Mouse (Mus musculus) stomach, embryonic 14.5 days (tissue): Measurements from ENCODE around the gene Noto. TPM values are rescaled to one million over a fixed set of nuclear protein-coding genes. Genes with fewer than 3 reads are reported as not detected.

Experiments
- ATAC-seq: fragments of 200-750 bp; cut with Nextera tagmentation; 2 replicates; pipeline ENCODE4 v1.8.0; 2017; ENCODE audit warnings: low read depth, moderate TSS enrichment; ENCODE audit not compliant: insufficient number of reproducible peaks, insufficient read depth, low FRiP score
- H3K27ac ChIP-seq: fragments of 300-500 bp; sonication (generic); 2 replicates; pipeline ENCODE4 v1.5.1; 2014; ENCODE audit warnings: mild to moderate bottlenecking, low read length, moderate library complexity, mixed read lengths
- H3K27me3 ChIP-seq: fragments of 300-500 bp; sonication (generic); 2 replicates; pipeline ENCODE4 v1.6.1; 2014; ENCODE audit warnings: low read length, control low read depth, mixed read lengths; ENCODE audit not compliant: control insufficient read depth, insufficient read depth
- H3K36me3 ChIP-seq: fragments of 300-500 bp; sonication (generic); 2 replicates; pipeline ENCODE4 v1.6.1; 2014; ENCODE audit warnings: mild to moderate bottlenecking, control low read depth, low read length, moderate library complexity, mixed read lengths; ENCODE audit not compliant: control insufficient read depth, insufficient read depth
- H3K4me1 ChIP-seq: fragments of 300-500 bp; sonication (generic); 2 replicates; pipeline ENCODE4 v1.6.1; 2014; ENCODE audit warnings: low read length, control low read depth, mixed read lengths; ENCODE audit not compliant: control insufficient read depth, insufficient read depth
- H3K4me2 ChIP-seq: fragments of 300-500 bp; sonication (generic); replicated peaks from 2 replicates; pipeline ENCODE4 v1.6.1; 2014; ENCODE audit warnings: low read depth, low read length, control low read depth
- H3K4me3 ChIP-seq: fragments of 300-500 bp; sonication (generic); 2 replicates; pipeline ENCODE4 v1.5.1; 2014; ENCODE audit warnings: low read depth, low read length, control low read depth
- H3K9ac ChIP-seq: fragments of 300-500 bp; sonication (generic); replicated peaks from 2 replicates; pipeline ENCODE4 v1.6.1; 2014; ENCODE audit warnings: low read depth, mild to moderate bottlenecking, control low read depth, low read length, moderate library complexity, mixed read lengths
- H3K9me3 ChIP-seq: fragments of 300-500 bp; sonication (generic); 2 replicates; pipeline ENCODE4 v1.6.1; 2016; ENCODE audit warnings: low read depth, low read length, control low read depth; ENCODE audit not compliant: control insufficient read depth
- WGBS: fragments of 180-500 bp; shearing (Covaris S2); extraction: QIAGEN DNeasy Blood & Tissue Kit; methylation state at CpG from one replicate; pipeline ENCODE4 v1.1.7; 2014; 5-methylcytosine and 5-hydroxymethylcytosine counted together
- polyA plus RNA-seq: library from polyadenylated mRNA; unstranded; fragments of >200 nt; fragmentation: Nextera tagmentation; extraction: Ambion mirVana; gene quantifications from 2 replicates; pipeline ENCODE4 v1.2.1, GENCODE M21; 2014

Gene Noto
- polyA plus RNA-seq, 1 experiment from 2014 or later = not detected

DNA sequence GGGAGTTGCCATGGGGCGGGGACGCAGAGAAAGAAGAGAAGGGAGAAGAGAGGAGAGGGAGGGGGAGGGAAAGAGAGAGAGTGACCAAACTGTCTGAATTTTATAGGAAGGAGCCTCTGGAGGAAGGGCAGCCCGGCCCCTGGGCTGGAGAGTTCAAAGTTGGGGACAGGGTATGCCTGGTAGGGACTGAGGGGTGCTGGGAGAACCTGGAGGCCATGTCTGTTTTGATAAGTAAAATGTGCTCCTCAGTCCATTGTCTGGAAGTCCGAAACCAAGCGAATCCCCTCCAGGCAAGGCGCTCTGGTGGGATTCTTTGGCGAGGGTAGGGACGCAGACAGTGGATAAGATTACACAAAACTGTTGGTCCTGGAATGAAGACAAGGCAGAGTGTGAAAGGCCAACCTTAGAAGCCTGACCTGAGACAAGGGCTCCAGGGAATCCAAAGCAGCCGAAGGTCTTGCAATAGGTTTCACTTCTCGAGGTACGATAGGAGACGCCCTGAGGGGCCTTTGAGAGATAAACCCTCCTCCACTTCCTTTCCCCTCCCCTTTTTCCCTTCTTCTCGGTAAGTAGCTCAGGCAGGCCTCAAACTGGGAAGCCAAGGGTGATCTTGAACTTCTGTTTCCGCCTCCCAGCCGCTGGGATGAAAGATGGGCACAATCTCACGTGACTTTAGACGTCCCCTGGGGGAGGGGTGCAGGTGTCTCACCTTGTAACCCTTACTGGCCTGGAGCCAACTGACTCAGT is 42.6 kb upstream of the Noto start:
- H3K27me3 ChIP-seq = no peaks in the 10 kb centered on the region
- no peak overlapping the region for H3K27ac ChIP-seq
- WGBS = 26% methylated on average over 17 of the region's 17 CpGs
- H3K4me1 ChIP-seq = 0 out of 2 replicates have a peak, but pooled peaks cover 3% of the 10 kb centered on the region
- peak; percentile 42; the same call in 1 of the 2 replicates for ATAC-seq
- H3K9me3 ChIP-seq = no peaks in the 10 kb centered on the region
- peak overlapping the region; percentile 23 for H3K4me2 ChIP-seq
- no peaks in the 10 kb centered on the region for H3K36me3 ChIP-seq
- H3K9ac ChIP-seq = no peak overlapping the region
- H3K4me3 ChIP-seq = no peak overlapping the region

DNA sequence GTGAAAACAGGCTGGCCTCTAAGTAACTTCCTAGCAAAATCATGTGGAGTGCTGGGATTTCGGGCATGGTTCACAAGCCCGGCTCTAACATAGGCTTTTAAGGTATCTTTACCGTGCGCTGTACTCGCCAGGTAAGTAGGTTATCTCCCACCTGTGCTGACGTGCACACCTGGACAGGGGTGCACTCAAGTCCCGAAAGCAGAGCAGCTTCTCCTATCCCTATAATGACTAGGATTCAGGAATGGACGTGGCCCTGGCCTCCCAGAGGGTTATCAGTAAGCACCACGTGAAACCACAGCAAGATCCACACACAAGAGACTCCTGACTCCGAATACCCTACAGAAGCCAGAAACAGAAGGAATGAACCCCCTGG is 42.1 kb upstream of the Noto start:
- no peaks in the 10 kb centered on the region for H3K9me3 ChIP-seq
- no peak overlapping the region for H3K27ac ChIP-seq
- H3K4me2 ChIP-seq = no peak overlapping the region
- no peak overlapping the region for H3K4me3 ChIP-seq
- H3K9ac ChIP-seq = no peak overlapping the region
- no peaks in the 10 kb centered on the region for H3K36me3 ChIP-seq
- no peak for ATAC-seq
- H3K4me1 ChIP-seq = 0 out of 2 replicates have a peak, but pooled peaks cover 3% of the 10 kb centered on the region
- H3K27me3 ChIP-seq = no peaks in the 10 kb centered on the region
- 78% methylated on average over 10 of the region's 10 CpGs for WGBS

DNA sequence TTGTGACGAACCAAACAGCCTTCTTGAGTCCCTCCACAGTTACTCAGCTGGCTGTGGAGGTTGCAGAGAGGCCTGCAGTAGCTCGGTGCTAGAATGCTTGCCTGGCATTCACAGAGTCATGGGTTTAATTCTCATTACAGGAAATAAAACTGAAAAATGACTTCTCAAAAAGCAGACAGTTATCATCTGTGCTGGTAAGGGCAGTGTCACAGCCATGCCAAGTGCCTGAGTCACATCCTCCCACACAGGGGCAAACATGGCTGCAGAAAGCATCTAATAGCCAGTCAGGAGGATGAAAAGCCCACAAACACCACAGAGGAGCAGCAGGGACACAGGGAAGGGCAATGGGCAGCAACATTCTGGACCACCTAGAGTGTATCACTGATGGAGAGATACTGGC is 40.9 kb upstream of the Noto start:
- Histone ChIP-seq H3K27me3 (no peaks in the 10 kb centered on the region), H3K9ac (no peak overlapping the region), H3K4me2 (no peak overlapping the region), H3K36me3 (no peaks in the 10 kb centered on the region), H3K9me3 (no peaks in the 10 kb centered on the region), H3K27ac (no peak overlapping the region), H3K4me1 (0 out of 2 replicates have a peak, but pooled peaks cover 3% of the 10 kb centered on the region), H3K4me3 (no peak overlapping the region)
- WGBS = 82% methylated on average over 2 of the region's 2 CpGs
- ATAC-seq = no peak

DNA sequence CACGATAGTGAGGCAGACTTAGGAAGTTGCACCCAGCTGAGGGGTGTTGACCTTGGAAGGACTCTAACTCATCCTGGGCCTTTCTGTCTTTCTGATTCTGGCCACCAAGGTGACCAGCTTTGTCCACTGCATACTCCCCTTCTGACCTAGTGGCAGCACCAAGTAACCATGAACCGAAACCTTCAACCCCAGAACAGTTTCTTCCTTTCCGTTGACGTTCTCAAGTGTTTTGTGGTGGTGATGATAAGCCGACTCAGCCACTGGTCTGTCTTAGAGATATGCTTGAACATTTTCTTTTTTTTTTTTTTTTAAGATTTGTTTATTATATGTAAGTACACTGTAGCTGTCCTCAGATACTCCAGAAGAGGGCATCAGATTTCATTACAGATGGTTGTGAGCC is 35.1 kb upstream of the Noto start:
- Histone ChIP-seq H3K9me3 (no peaks in the 10 kb centered on the region), H3K4me1 (no peaks in the 10 kb centered on the region), H3K4me2 (no peak overlapping the region), H3K4me3 (no peak overlapping the region), H3K27ac (no peak overlapping the region), H3K36me3 (no peaks in the 10 kb centered on the region), H3K9ac (no peak overlapping the region), H3K27me3 (no peaks in the 10 kb centered on the region)
- WGBS = 74% methylated on average over 5 of the region's 5 CpGs
- ATAC-seq = no peak

DNA sequence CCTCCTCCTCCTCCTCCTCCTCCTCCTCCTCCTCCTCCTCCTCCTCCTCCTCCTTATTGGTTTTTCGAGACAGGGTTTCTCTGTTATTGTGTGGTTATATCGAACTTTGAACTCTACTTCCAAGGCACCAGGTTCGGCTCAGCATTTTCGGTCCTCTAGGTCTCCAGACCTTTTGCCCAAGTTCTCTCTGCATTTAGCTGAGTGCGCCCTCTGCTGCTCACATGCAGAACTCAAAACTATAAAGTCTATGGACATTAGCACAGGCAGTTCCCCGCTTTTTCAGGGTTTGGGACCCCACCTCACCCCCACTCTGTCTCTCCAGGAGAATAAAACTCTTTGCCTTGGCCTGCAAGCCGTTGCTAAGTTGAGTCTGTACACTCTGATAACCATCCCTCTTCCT is 31.9 kb upstream of the Noto start:
- ATAC-seq = no peak
- H3K4me1 ChIP-seq = no peaks in the 10 kb centered on the region
- H3K4me3 ChIP-seq = no peak overlapping the region
- H3K27ac ChIP-seq = no peak overlapping the region
- H3K36me3 ChIP-seq = no peaks in the 10 kb centered on the region
- no peaks in the 10 kb centered on the region for H3K27me3 ChIP-seq
- no peaks in the 10 kb centered on the region for H3K9me3 ChIP-seq
- no peak overlapping the region for H3K4me2 ChIP-seq
- 18% methylated on average over 6 of the region's 7 CpGs for whole genome bisulfite sequencing
- H3K9ac ChIP-seq = no peak overlapping the region

DNA sequence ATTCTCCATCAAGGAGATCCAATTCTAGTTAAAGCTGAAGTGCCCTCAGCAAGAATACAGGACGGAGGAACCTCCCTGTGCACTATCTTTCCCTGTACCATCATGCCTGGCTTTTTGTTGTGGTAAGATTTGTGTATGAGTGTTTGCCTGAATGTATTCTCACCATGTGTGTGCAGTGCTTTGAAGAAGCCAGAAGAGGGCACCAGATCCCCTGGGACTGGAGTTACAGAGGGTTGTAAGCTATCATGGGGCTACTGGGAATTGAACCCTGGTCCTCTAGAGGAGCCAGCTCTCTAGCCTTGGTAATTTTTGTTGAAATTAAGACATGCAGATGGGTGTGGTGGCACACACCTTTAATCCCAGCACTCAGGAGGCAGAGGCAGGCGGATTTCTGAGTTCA is 28.3 kb upstream of the Noto start:
- no peaks in the 10 kb centered on the region for H3K4me1 ChIP-seq
- no peaks in the 10 kb centered on the region for H3K9me3 ChIP-seq
- no peak overlapping the region for H3K27ac ChIP-seq
- no peaks in the 10 kb centered on the region for H3K36me3 ChIP-seq
- H3K4me3 ChIP-seq = no peak overlapping the region
- H3K27me3 ChIP-seq = no peaks in the 10 kb centered on the region
- no peak for ATAC-seq
- no peak overlapping the region for H3K9ac ChIP-seq
- 79% methylated on average over 2 of the region's 2 CpGs for WGBS
- no peak overlapping the region for H3K4me2 ChIP-seq

DNA sequence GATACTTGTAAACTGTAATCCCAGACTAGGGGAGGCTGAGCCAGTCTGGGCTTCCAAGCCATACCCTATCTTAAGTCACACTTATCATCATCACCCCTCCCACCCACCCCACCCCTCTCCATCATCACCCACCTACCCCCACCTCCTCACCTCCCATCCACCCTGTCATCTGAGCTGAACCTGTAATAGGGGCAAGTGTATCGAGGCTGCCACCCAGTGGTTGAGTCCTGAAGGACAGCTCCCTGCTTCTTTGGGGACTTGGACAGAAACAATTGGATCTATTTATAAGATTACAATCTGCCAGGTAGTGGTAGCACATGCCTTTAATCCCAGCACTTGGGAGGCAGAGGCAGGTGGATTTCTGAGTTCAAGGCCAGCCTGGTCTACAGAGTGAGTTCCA is 26.5 kb upstream of the Noto start:
- H3K4me1 ChIP-seq = no peaks in the 10 kb centered on the region
- H3K4me3 ChIP-seq = no peak overlapping the region
- WGBS = 18% methylated on average over 1 of the region's 1 CpGs
- no peaks in the 10 kb centered on the region for H3K36me3 ChIP-seq
- H3K9ac ChIP-seq = no peak overlapping the region
- ATAC-seq = no peak
- no peak overlapping the region for H3K27ac ChIP-seq
- H3K27me3 ChIP-seq = no peaks in the 10 kb centered on the region
- H3K4me2 ChIP-seq = no peak overlapping the region
- H3K9me3 ChIP-seq = no peaks in the 10 kb centered on the region

DNA sequence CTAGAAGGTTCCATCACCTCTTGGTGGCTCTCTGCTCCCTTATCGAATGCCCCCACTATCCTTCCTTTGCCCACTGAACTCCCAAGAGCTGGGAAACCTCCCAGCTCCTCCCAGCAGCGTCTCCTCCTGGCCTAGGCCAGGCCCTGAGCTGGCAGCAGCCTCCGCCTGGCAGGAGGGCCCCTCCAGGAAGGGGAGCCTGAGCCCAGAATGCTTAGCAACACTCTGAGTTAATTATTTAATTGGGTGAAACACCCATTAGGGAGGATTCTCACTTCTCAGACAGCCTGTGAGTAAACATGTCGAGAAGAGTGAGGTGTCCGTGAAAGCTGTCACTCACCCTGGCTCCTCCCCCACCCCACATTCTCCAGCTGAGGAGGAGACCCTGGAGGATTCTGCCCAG is 24.0 kb upstream of the Noto start:
- WGBS = 18% methylated on average over 5 of the region's 5 CpGs
- no peak overlapping the region for H3K9ac ChIP-seq
- no peaks in the 10 kb centered on the region for H3K4me1 ChIP-seq
- H3K27me3 ChIP-seq = no peaks in the 10 kb centered on the region
- no peak for ATAC-seq
- no peaks in the 10 kb centered on the region for H3K9me3 ChIP-seq
- H3K4me3 ChIP-seq = no peak overlapping the region
- H3K27ac ChIP-seq = no peak overlapping the region
- no peaks in the 10 kb centered on the region for H3K36me3 ChIP-seq
- no peak overlapping the region for H3K4me2 ChIP-seq

DNA sequence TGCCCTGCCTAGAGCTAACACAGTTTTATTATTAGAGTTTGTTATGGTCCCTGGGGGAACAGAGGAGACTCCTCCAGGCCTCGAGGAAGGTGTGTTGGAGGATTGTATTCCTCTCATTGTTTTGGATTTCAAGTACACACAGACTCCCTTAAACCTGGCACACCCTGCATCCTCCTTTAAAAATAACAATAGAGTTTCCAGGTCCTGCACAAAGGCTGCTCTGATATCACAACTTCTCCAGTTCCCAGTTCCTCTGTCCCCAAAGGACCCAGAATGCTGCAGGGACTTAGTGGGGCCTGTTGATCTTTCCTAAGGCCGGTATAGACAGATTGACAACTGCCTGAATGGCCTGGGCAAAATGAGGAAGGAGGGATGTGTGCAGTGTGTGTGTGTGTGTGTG is 21.1 kb upstream of the Noto start:
- Histone ChIP-seq H3K9me3 (no peaks in the 10 kb centered on the region), H3K36me3 (no peaks in the 10 kb centered on the region), H3K4me2 (no peak overlapping the region), H3K4me3 (no peak overlapping the region), H3K27ac (no peak overlapping the region), H3K9ac (no peak overlapping the region), H3K4me1 (no peaks in the 10 kb centered on the region), H3K27me3 (peaks cover 2% of the 10 kb centered on the region; the same call in 1 of the 2 replicates)
- no peak for ATAC-seq
- 51% methylated on average over 2 of the region's 2 CpGs for WGBS
